Mouse (Mus musculus) ES-E14 (cell line): Measurements from ENCODE around the gene Hist1h4d.
"Not testable (repeated sequence)": the region's sequence is repeated elsewhere in the genome, so short reads cannot be mapped to it uniquely, and the experiment has no call there.

Experiments
- CHD2 ChIP-seq: IDR thresholded peaks from 2 replicates; pipeline ENCODE4 v1.6.1; 2014; ENCODE audit warnings: mild to moderate bottlenecking, low read depth, low read length, inconsistent platforms
- ZC3H11A ChIP-seq: IDR thresholded peaks from 2 replicates; pipeline ENCODE4 v1.6.1; 2012; ENCODE audit warnings: low read depth, mild to moderate bottlenecking, inconsistent platforms, low read length, borderline replicate concordance
- ZNF384 ChIP-seq: IDR thresholded peaks from 2 replicates; pipeline ENCODE4 v1.6.1; 2012; ENCODE audit warnings: low read depth, low read length, inconsistent platforms

DNA sequence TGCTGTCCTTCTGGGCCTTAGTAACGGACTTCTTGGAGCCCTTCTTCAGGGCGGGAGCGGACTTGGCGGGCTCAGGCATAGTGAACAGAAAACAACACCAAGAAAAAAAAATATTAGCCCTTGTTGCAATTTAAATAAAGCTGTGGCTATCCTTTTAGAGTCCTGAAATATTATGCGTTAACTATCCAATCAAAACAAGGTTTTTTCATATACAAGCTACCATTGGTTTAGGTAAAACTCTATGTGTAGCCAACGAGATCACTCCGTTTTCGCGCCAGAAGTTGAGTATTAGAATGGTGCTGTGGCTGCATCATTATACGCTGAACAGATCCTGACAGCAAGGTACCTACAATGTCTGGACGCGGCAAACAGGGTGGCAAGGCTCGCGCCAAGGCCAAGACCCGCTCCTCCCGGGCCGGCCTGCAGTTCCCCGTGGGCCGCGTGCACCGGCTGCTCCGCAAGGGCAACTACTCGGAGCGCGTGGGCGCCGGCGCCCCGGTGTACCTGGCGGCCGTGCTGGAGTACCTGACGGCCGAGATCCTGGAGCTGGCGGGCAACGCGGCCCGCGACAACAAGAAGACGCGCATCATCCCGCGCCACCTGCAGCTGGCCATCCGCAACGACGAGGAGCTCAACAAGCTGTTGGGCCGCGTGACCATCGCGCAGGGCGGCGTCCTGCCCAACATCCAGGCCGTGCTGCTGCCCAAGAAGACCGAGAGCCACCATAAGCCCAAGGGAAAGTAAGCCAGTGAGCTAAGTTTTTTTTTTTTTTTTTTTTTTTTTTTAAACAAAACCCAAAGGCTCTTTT, 47.6 kb upstream of the Hist1h4d start, which contains the start of gene Hist1h2af:
- not testable (repeated sequence) for TF ChIP-seq CHD2, ZC3H11A, ZNF384
